Mouse (Mus musculus) forebrain, embryonic 12.5 days (tissue): ENCODE data around the gene Phf3. TPM values are rescaled to one million over a fixed set of nuclear protein-coding genes. Genes with fewer than 3 reads are reported as not detected.
A peak's percentile ranks its signal among the peaks of the same experiment; 100 is the strongest.
"Not testable (repeated sequence)": the region's sequence is repeated elsewhere in the genome, so short reads cannot be mapped to it uniquely, and the experiment has no call there.

ENCODE experiments used
- ATAC-seq: fragments of 200-750 bp; cut with Nextera tagmentation; 2 replicates; pipeline ENCODE4 v1.8.0; 2017; ENCODE audit warnings: moderate TSS enrichment; ENCODE audit not compliant: low FRiP score
- H3K27ac ChIP-seq: fragments of 300-500 bp; sonication (generic); 2 replicates; pipeline ENCODE4 v1.5.1; 2016; ENCODE audit warnings: mild to moderate bottlenecking
- H3K27me3 ChIP-seq: fragments of 300-500 bp; sonication (generic); 2 replicates; pipeline ENCODE4 v1.6.1; 2016; ENCODE audit warnings: mild to moderate bottlenecking
- H3K36me3 ChIP-seq: fragments of 300-500 bp; sonication (generic); replicated peaks from 2 replicates; pipeline ENCODE4 v1.6.1; 2016; ENCODE audit warnings: mild to moderate bottlenecking
- H3K4me1 ChIP-seq: fragments of 300-500 bp; sonication (generic); 2 replicates; pipeline ENCODE4 v1.6.1; 2016
- H3K4me2 ChIP-seq: fragments of 300-500 bp; sonication (generic); 2 replicates; pipeline ENCODE4 v1.6.1; 2016; ENCODE audit warnings: mild to moderate bottlenecking, moderate library complexity
- H3K4me3 ChIP-seq: fragments of 300-500 bp; sonication (generic); replicated peaks from 2 replicates; pipeline ENCODE4 v1.5.1; 2016; ENCODE audit warnings: mild to moderate bottlenecking
- H3K9ac ChIP-seq: fragments of 300-500 bp; sonication (generic); 2 replicates; pipeline ENCODE4 v1.6.1; 2016; ENCODE audit warnings: mild to moderate bottlenecking
- H3K9me3 ChIP-seq: fragments of 300-500 bp; sonication (generic); 2 replicates; pipeline ENCODE4 v1.6.1; 2016
- WGBS: fragments of 180-500 bp; shearing (Covaris S2); methylation state at CpG from one replicate; pipeline ENCODE4 v1.1.7; 2016; 5-methylcytosine and 5-hydroxymethylcytosine counted together
- polyA plus RNA-seq: library from polyadenylated mRNA; unstranded; fragments of >200 nt; fragmentation: Nextera tagmentation; extraction: Ambion mirVana; gene quantifications from 2 replicates; pipeline ENCODE4 v1.2.1, GENCODE M21; 2016

Phf3 gene
- polyA plus RNA-seq = 47.5 and 50.3 TPM in 2 replicates

DNA sequence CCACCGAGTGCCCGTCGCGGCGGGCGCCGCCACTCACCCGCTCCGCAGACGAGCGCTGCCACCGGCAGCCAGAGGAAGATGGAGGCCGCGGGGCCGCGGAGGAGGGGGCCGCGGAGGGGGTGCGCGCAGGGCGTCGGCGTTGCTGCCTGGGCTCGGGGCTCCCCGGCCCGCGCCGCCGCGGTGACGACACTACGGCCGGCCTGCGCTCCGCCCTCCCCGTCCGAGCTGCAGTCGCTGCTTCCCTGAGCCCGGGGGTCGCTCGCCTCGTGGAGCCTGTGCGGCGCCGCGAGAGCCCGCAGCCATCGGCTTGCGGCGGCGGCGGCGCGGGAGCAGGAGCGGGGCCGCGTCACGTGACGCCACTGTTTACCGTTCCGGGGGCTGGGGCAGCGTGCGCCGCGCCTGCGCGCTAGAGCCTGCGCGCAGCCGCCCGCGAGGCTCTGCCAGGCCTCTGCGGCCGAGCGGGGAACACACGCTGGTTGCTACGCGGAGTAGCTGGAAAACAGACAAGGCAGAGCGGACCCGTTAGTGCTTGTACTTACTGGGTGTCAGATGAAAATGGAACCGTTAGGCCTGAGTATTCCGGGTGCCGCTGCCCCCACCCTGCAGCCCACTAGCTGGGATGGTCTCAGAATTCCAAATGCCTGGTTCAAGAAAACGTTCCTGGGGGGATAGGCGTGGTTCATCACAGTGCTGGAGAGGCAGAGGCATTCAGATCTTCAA, at the start of gene Phf3:
Phf3 (minus strand) TSS at position 381 of the 720 bp plus-strand sequence.
- Histone ChIP-seq H3K27ac (peak within 1 kb of the TSS; percentile 100), H3K36me3 (no peaks in the 10 kb centered on the region; the same call in 1 of the 2 replicates), H3K4me1 (peaks cover 17% of the 10 kb centered on the region), H3K4me2 (peak within 1 kb of the TSS; percentile 56), H3K9me3 (no peaks in the 10 kb centered on the region), H3K4me3 (peak within 1 kb of the TSS; percentile 91), H3K27me3 (no peaks in the 10 kb centered on the region), H3K9ac (peak within 1 kb of the TSS; percentile 96)
- under 1% methylated on average over 58 of the region's 85 CpGs for WGBS
- ATAC-seq = peak; percentile 95

DNA sequence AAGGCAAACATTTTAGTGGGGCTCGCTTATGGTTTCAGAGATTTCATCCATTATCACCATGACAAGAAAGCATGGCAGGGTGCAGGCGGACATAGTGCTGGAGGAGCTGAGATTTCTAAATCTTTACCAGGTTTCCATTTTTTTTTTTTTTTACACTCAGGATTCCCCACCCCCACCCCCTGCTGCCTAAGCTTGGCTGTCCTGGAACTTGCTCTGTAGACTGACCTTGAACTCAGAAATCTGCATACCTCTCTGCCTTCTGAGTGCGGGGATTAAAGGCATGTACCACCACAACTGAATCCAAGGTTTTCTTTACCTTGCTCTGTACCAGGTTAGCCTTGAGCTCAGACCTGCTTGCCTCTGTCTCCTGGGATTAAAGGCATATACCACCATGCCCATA, 48.5 kb upstream of the Phf3 start:
- Histone ChIP-seq H3K4me2 (no peak overlapping the region), H3K9me3 (peaks cover 13% of the 10 kb centered on the region), H3K27ac (no peak overlapping the region), H3K9ac (no peak overlapping the region), H3K4me1 (no peaks in the 10 kb centered on the region), H3K4me3 (no peak overlapping the region), H3K27me3 (no peaks in the 10 kb centered on the region), H3K36me3 (no peaks in the 10 kb centered on the region)
- ATAC-seq = no peak
- WGBS = 89% methylated on average over 3 of the region's 3 CpGs

DNA sequence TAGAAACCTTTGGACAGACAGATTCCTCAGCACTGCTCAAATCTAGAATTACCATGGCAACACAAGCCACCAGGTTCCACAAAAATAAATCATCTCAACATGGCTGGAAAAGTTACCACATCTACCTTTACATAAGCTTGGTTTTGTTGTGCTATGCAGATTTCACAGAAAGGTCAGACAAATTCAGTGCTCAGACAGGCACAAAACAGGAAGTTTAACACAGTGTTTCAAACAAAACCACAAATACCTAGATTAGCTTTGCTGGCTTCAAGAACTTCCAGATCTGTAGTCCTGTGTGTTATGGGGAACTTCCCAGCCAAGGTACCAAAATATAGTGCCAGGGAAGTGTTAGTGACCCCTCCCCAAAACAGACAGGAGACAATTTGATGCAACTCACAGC, 47.5 kb upstream of the Phf3 start:
- H3K4me3 ChIP-seq = no peak overlapping the region
- no peak for ATAC-seq
- H3K27me3 ChIP-seq = no peaks in the 10 kb centered on the region
- H3K27ac ChIP-seq = no peak overlapping the region
- H3K4me2 ChIP-seq = no peak overlapping the region
- no peaks in the 10 kb centered on the region for H3K4me1 ChIP-seq
- H3K9me3 ChIP-seq = peaks cover 13% of the 10 kb centered on the region
- no peak overlapping the region for H3K9ac ChIP-seq
- H3K36me3 ChIP-seq = no peaks in the 10 kb centered on the region

DNA sequence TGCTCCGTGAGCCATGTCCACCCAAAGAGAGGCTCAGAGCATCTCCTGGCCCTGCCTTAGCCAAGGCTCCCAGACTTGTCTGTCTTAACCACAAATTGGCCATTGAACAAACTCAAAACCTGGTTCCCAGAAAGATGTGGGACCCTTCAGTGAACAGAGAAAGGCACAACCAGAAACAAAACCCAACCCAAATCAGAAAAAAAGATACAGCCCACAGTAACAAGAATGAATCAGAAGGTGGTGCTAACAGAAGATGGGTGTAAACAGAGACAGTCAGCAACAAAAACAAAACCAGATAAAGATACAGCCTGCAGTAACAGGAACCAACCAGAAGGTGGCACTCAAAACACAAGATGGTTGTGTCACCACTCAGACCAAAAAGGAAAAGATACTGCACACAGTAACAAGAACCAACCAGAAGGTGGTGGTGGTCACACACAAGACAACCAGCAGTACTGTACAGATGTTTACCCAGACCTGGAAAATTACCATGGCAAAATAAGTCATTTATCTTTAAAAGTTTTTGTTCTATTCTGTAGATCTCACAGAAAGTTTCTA, 47.0 kb upstream of the Phf3 start:
- Histone ChIP-seq H3K9ac (no peak overlapping the region), H3K27ac (no peak overlapping the region), H3K27me3 (no peaks in the 10 kb centered on the region), H3K4me2 (no peak overlapping the region), H3K9me3 (peaks cover 13% of the 10 kb centered on the region), H3K36me3 (no peaks in the 10 kb centered on the region), H3K4me3 (no peak overlapping the region), H3K4me1 (no peaks in the 10 kb centered on the region)
- 95% methylated on average over 1 of the region's 1 CpGs for WGBS
- no peak for ATAC-seq

DNA sequence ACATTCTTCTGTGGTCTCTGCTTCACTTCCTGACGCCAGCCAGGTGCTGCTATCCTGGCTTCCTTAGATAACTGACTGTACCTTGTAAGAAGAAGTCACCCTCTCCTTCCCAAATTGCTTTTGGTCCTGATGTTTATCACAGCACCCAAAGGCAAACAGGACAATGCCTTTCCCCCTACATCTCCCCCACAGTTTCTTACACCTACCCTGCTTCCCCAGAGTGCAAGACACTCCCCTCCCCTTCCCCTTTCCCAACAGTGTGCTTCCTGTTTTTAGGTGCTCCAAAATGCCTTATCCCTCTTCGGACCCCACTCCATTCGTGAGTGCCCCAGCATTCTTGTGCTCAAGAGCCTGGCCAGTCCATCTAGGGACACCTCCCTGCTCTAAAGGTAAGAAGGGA, 36.5 kb upstream of the Phf3 start:
- Histone ChIP-seq H3K4me1 (no peaks in the 10 kb centered on the region), H3K36me3 (no peaks in the 10 kb centered on the region), H3K9ac (no peak overlapping the region), H3K4me2 (no peak overlapping the region), H3K9me3 (no peaks in the 10 kb centered on the region), H3K27ac (no peak overlapping the region), H3K4me3 (no peak overlapping the region), H3K27me3 (no peaks in the 10 kb centered on the region)
- no peak for ATAC-seq
- WGBS = 72% methylated on average over 3 of the region's 3 CpGs

DNA sequence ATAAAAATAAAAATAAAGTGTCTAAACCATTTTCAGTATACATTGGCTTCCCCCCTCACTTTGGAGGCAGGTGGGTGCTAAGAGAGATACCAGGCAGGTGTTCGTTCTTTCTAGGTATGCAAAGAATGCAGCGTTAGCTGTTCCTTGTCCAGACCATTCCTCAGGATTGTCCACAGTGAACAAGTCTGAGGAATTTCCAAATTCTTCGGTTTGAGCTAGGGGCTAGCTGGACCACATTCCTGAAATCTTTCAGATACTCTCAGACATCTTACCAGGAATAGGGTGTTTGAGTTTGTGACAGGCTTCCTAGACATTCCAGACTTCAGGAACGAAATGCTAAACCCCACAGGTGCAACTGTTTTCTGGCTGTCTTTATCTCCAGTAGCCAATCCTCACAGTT, 35.1 kb upstream of the Phf3 start:
- 89% methylated on average over 4 of the region's 4 CpGs for WGBS
- no peak for ATAC-seq
- Histone ChIP-seq H3K4me3 (no peak overlapping the region), H3K27me3 (no peaks in the 10 kb centered on the region), H3K4me2 (no peak overlapping the region), H3K4me1 (no peaks in the 10 kb centered on the region), H3K9ac (no peak overlapping the region), H3K9me3 (no peaks in the 10 kb centered on the region), H3K36me3 (no peaks in the 10 kb centered on the region), H3K27ac (no peak overlapping the region)

DNA sequence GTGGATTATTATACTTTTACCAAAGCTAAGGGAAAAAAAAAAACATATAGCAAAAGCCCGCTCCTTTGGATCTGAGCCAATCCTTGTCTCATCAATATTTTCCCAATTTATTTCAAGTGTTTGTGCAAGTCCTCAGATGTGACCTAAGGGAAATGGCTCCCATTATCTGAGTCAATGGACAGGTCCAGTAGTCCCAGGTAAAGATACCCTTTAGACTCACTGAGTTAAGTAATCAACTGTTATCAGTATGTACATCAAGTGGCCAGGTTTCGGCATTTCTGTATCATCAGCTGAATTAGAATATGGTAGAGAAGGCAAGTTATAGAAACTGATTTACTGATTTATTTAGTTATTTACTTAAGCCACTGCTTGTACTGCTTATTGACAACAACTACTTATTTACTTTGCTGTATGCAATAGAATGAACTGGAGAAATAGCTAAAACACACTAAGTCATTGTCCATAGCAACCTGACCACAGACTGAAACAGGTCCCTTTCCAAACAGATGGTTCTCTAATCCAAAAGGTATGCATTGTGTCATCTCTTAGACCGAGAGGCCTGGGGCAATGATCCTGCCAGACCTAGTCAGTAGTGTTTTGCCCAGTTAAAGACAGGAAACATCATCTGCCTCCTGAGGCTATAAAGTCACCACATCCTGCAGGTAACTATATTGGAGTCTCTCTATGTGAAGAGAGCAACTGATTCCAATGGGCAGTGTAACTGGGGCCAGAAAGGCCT, 29.9 kb upstream of the Phf3 start:
- Histone ChIP-seq H3K36me3 (no peaks in the 10 kb centered on the region), H3K27me3 (no peaks in the 10 kb centered on the region), H3K9me3 (no peaks in the 10 kb centered on the region), H3K27ac (no peak overlapping the region), H3K4me1 (no peaks in the 10 kb centered on the region), H3K9ac (no peak overlapping the region), H3K4me3 (no peak overlapping the region), H3K4me2 (no peak overlapping the region)
- 89% methylated on average over 3 of the region's 3 CpGs for WGBS
- ATAC-seq = no peak

DNA sequence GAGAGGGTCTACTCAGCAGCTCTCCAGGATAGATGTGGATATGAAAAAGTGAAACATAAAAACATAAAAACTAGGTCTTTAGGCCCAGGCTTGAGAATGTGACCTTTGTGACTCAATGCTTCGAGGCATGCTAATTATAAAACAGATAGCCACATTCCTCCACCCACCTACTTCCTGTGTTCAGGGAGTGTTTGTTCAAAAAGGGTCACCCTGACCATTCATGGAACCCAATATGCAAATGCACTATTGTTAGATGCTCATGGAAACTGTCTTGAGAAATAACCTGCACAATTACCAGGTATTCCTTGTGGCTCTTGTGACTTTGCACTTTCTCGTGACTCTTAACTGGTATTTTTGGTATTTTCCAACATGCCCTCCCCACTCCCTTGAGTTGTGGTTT, 25.0 kb upstream of the Phf3 start:
- Histone ChIP-seq H3K27me3 (no peaks in the 10 kb centered on the region), H3K9me3 (no peaks in the 10 kb centered on the region), H3K27ac (no peak overlapping the region), H3K36me3 (no peaks in the 10 kb centered on the region), H3K9ac (no peak overlapping the region), H3K4me2 (no peak overlapping the region), H3K4me3 (no peak overlapping the region), H3K4me1 (no peaks in the 10 kb centered on the region)
- ATAC-seq = no peak
- 88% methylated on average over 2 of the region's 2 CpGs for WGBS

DNA sequence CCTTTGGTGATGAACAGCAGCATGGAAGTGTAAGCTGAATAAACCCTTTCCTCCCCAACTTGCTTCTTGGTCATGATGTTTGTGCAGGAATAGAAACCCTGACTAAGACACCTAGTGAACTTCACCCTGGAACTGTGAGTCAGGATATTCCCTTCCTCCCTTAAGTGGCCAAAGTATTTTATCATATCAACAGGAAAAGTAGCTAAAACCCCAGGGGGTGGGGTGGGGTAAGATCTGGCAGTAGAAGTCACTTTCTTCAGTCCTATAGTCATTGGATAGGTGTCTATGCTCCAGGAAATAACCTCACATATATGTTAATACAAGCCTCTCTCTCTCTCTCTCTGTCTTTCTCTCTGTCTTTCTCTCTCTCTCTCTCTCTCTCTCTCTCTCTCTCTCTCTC, 21.6 kb upstream of the Phf3 start:
- not testable (repeated sequence) for ATAC-seq, H3K4me1 ChIP-seq, H3K9ac ChIP-seq, H3K36me3 ChIP-seq, H3K9me3 ChIP-seq, H3K4me3 ChIP-seq, H3K4me2 ChIP-seq, H3K27ac ChIP-seq, H3K27me3 ChIP-seq

DNA sequence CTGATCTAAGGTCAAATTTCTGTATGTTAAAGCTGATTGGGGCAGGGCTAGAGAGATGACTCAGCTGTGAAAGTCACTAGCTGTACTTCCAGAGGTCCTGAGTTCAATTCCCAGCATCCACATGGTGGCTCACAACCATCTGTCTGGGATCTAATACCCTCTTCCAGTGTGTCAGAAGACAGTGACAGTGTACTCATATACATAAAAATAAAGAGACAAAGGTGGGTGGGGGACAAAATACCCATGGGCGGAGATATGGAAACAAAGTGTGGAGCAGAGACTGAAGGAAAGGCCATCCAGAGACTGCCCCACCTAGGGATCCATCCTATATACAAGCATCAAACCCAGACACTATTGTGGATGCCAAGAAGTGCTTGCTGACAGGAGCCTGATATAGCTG, 10.1 kb upstream of the Phf3 start:
- H3K36me3 ChIP-seq, H3K27ac ChIP-seq, H3K4me1 ChIP-seq, H3K4me2 ChIP-seq, ATAC-seq, H3K9me3 ChIP-seq, H3K9ac ChIP-seq, H3K4me3 ChIP-seq, H3K27me3 ChIP-seq: not testable (repeated sequence)
- 100% methylated on average over 1 of the region's 1 CpGs for WGBS

DNA sequence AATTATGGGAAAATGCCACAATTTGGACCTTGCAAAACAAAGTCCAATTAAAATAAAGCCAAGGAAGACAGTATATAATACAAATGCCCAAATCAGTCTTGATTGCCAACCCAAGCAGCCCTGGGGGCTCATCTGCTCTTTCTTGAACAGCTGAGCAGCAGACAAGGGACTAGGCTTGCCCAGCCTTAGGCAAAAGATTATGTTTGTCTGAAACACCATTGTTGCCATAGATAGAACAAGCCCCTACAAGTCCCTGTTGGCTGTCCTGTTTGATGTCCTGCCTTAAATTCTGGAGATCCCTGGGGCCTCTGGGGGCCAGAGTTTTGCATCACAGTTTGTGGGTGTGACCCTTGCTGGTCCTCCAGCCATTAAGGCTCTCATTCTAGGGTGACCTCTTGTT, 2.0 kb upstream of the Phf3 start:
- H3K36me3 ChIP-seq = no peaks in the 10 kb centered on the region
- no peak overlapping the region for H3K27ac ChIP-seq
- no peak overlapping the region for H3K4me3 ChIP-seq
- H3K4me2 ChIP-seq = no peak overlapping the region
- no peak overlapping the region for H3K9ac ChIP-seq
- no peak for ATAC-seq
- H3K27me3 ChIP-seq = no peaks in the 10 kb centered on the region
- 0 out of 2 replicates have a peak, but pooled peaks cover 3% of the 10 kb centered on the region for H3K9me3 ChIP-seq
- H3K4me1 ChIP-seq = peaks cover 17% of the 10 kb centered on the region

DNA sequence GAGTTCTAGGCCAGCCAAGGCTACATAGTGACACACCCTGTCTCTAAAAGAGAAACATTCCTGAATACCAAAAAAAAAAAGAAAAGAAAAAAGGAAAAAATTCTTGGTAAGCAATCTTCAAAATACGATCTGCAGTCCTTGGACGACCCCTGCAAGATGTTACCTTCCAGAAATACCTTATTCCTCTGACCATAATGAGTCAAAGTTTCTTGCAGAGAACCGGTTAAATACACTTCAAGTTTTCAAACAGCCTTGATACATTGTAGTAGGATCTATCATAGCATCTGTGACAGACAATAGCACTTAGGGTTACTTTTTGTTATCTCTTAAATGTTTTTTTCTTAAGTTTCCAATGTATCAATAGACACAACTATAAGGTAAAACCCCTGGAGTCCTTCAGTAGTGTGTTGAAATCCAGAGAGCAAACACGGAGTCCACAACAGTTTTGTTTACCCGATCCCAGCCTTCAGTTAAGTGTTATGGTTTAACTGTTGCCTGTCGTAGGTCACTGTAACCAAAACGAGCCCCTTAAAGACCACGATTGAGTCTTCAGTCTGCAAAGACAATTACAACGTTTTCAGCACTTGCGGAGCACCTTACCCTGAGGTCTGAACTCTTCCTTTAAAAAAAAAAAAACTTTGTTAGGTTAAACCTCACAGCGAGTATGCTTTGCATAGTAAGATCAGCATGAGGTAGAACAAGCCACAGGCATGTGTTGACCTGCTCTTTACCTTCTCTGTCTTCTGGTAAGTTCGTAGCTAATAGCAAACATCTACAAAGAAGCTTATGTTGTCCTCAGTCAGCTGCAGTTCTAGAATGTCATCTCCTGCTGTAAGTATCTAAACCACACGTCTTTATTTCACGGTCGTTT, 775 bp upstream of the Phf3 start:
- H3K4me1 ChIP-seq = peaks cover 17% of the 10 kb centered on the region
- peak overlapping the region; percentile 100 for H3K27ac ChIP-seq
- no peaks in the 10 kb centered on the region; the same call in 1 of the 2 replicates for H3K36me3 ChIP-seq
- H3K4me2 ChIP-seq = peak overlapping the region; percentile 56
- WGBS = 55% methylated on average over 15 of the region's 15 CpGs
- H3K9me3 ChIP-seq = no peaks in the 10 kb centered on the region
- ATAC-seq = no peak
- H3K4me3 ChIP-seq = peak overlapping the region; percentile 91
- H3K9ac ChIP-seq = peak overlapping the region; percentile 96
- no peaks in the 10 kb centered on the region for H3K27me3 ChIP-seq
